Mouse (Mus musculus) bone marrow, adult 2 months (tissue): ENCODE results near the gene Palld.

ENCODE experiments used
- CTCF ChIP-seq: fragments of 200-500 bp; IDR thresholded peaks from 2 replicates; pipeline ENCODE4 v1.5.1; 2011; ENCODE audit warnings: low read length, control low read depth; ENCODE audit not compliant: control insufficient read depth, insufficient read depth
- POLR2A ChIP-seq: fragments of 200-500 bp; IDR thresholded peaks from 2 replicates; pipeline ENCODE4 v1.6.1; 2011; ENCODE audit warnings: low read depth, mild to moderate bottlenecking, control low read depth, low read length, borderline replicate concordance; ENCODE audit not compliant: control insufficient read depth

GRCm38 (mm10) chr8:61645642-61646041 lies 256.8 kb downstream of the Palld start:
- TF ChIP-seq CTCF (no peak), POLR2A (no peak)
